Mouse (Mus musculus) liver, adult 2 months (tissue): ENCODE data around the gene Tbc1d5. TPM values are rescaled to one million over a fixed set of nuclear protein-coding genes. Genes with fewer than 3 reads are reported as not detected.

ENCODE experiments used
- DNase-seq: peaks from one replicate; pipeline ENCODE4 v3.0.0-alpha.2; 2011; ENCODE audit warnings: low read depth, low spot score; ENCODE audit errors: extremely low read depth
- H3K27ac ChIP-seq: fragments of 200-500 bp; replicated peaks from 2 replicates; pipeline ENCODE4 v1.5.1; 2012; ENCODE audit warnings: low read depth, mild to moderate bottlenecking, control low read depth, inconsistent platforms, low read length; ENCODE audit not compliant: insufficient read depth
- H3K27me3 ChIP-seq: fragments of 200-500 bp; 2 replicates; pipeline ENCODE4 v1.6.1; 2012; ENCODE audit warnings: mild to moderate bottlenecking, moderate library complexity, low read length, inconsistent platforms; ENCODE audit not compliant: control insufficient read depth, insufficient read depth
- H3K36me3 ChIP-seq: fragments of 200-500 bp; 2 replicates; pipeline ENCODE4 v1.6.1; 2012; ENCODE audit warnings: low read length, inconsistent platforms; ENCODE audit not compliant: control insufficient read depth, insufficient read depth
- H3K4me1 ChIP-seq: fragments of 200-500 bp; 2 replicates; pipeline ENCODE4 v1.6.1; 2011; ENCODE audit warnings: low read length; ENCODE audit not compliant: control insufficient read depth, insufficient read depth
- H3K4me3 ChIP-seq: fragments of 200-500 bp; 2 replicates; pipeline ENCODE4 v1.5.1; 2011; ENCODE audit warnings: low read depth, mild to moderate bottlenecking, control low read depth, low read length, moderate library complexity; ENCODE audit not compliant: insufficient read depth
- H3K79me2 ChIP-seq: fragments of 200-500 bp; 2 replicates; pipeline ENCODE4 v1.6.1; 2012; ENCODE audit warnings: inconsistent platforms, mild to moderate bottlenecking, low read length, moderate library complexity; ENCODE audit not compliant: control insufficient read depth, insufficient read depth
- H3K9ac ChIP-seq: fragments of 200-500 bp; 2 replicates; pipeline ENCODE4 v1.6.1; 2012; ENCODE audit warnings: low read depth, mild to moderate bottlenecking, control low read depth, inconsistent platforms, low read length
- CTCF ChIP-seq: fragments of 200-500 bp; IDR thresholded peaks from 2 replicates; pipeline ENCODE4 v1.5.1; 2011; ENCODE audit warnings: low read depth, low read length, control low read depth
- POLR2A ChIP-seq: fragments of 200-500 bp; IDR thresholded peaks from 2 replicates; pipeline ENCODE4 v1.6.1; 2011; ENCODE audit warnings: low read length, control low read depth; ENCODE audit not compliant: insufficient read depth; ENCODE audit errors: extremely low read depth
- WGBS: fragments of 180-500 bp; shearing (Covaris S2); methylation state at CpG from one replicate; pipeline ENCODE4 v1.1.7; 2018; 5-methylcytosine and 5-hydroxymethylcytosine counted together
- polyA plus RNA-seq: library from polyadenylated mRNA; depleted of rRNA; stranded (reverse); fragments of >200 nt; gene quantifications from 2 replicates; pipeline ENCODE4 v1.2.3, GENCODE M21; 2012
- total RNA-seq: library from RNA; depleted of rRNA; stranded (reverse); fragments of >200 nt; gene quantifications from 2 replicates; pipeline ENCODE4 v1.2.3, GENCODE M21; 2014

The Tbc1d5 gene
- total and polyA plus RNA-seq, 2 experiments: 5.2 to 8.9 TPM

GRCm38 (mm10) chr17:50733390-50733789, 445.8 kb downstream of the Tbc1d5 start:
- no peak overlapping the region for H3K27ac ChIP-seq
- WGBS: 94% methylated on average over 7 of the region's 7 CpGs
- H3K9ac ChIP-seq: no peak overlapping the region
- TF ChIP-seq POLR2A (no peak), CTCF (no peak)
- peaks cover 5% of the 10 kb centered on the region for H3K4me1 ChIP-seq
- no peaks in the 10 kb centered on the region for H3K36me3 ChIP-seq
- no peaks in the 10 kb centered on the region for H3K79me2 ChIP-seq
- no peak overlapping the region for H3K4me3 ChIP-seq
- no peak for DNase-seq
- H3K27me3 ChIP-seq: no peaks in the 10 kb centered on the region

- Histone ChIP-seq H3K27me3 (no peaks in the 10 kb centered on the region), H3K36me3 (no peaks in the 10 kb centered on the region), H3K79me2 (no peaks in the 10 kb centered on the region), H3K27ac (no peak overlapping the region), H3K9ac (no peak overlapping the region), H3K4me3 (no peak overlapping the region), H3K4me1 (peaks cover 6% of the 10 kb centered on the region)
- WGBS: 94% methylated on average over 5 of the region's 5 CpGs
- DNase-seq: no peak
- TF ChIP-seq POLR2A (no peak), CTCF (0 out of 2 replicates have a peak, but pooled peaks have one; percentile 14)
Observed at GRCm38 (mm10) chr17:50731876-50732275, 447.3 kb downstream of the Tbc1d5 start.

GRCm38 (mm10) chr17:50730896-50731295, 448.3 kb downstream of the Tbc1d5 start:
- no peak overlapping the region for H3K4me3 ChIP-seq
- no peaks in the 10 kb centered on the region for H3K36me3 ChIP-seq
- no peak for DNase-seq
- H3K27me3 ChIP-seq: no peaks in the 10 kb centered on the region
- no peak overlapping the region for H3K27ac ChIP-seq
- peaks cover 6% of the 10 kb centered on the region for H3K4me1 ChIP-seq
- H3K79me2 ChIP-seq: no peaks in the 10 kb centered on the region
- WGBS: 88% methylated on average over 2 of the region's 2 CpGs
- no peak overlapping the region for H3K9ac ChIP-seq
- TF ChIP-seq POLR2A (no peak), CTCF (no peak)

GRCm38 (mm10) chr17:50729577-50729976, 449.6 kb downstream of the Tbc1d5 start:
- no peak for DNase-seq
- no peak for TF ChIP-seq POLR2A
- TF ChIP-seq CTCF: no peak
- Histone ChIP-seq H3K79me2 (no peaks in the 10 kb centered on the region), H3K9ac (no peak overlapping the region), H3K4me1 (peaks cover 1% of the 10 kb centered on the region; the same call in 1 of the 2 replicates), H3K27ac (no peak overlapping the region), H3K27me3 (no peaks in the 10 kb centered on the region), H3K4me3 (no peak overlapping the region), H3K36me3 (no peaks in the 10 kb centered on the region)
- 86% methylated on average over 6 of the region's 6 CpGs for WGBS

GRCm38 (mm10) chr17:50729031-50729430, 450.1 kb downstream of the Tbc1d5 start:
- H3K4me1 ChIP-seq: peaks cover 4% of the 10 kb centered on the region
- H3K9ac ChIP-seq: no peak overlapping the region
- H3K4me3 ChIP-seq: no peak overlapping the region
- H3K79me2 ChIP-seq: no peaks in the 10 kb centered on the region
- no peaks in the 10 kb centered on the region for H3K36me3 ChIP-seq
- DNase-seq: no peak
- H3K27me3 ChIP-seq: no peaks in the 10 kb centered on the region
- H3K27ac ChIP-seq: no peak overlapping the region
- TF ChIP-seq POLR2A (no peak), CTCF (no peak)
- 85% methylated on average over 2 of the region's 2 CpGs for WGBS

- no peak overlapping the region for H3K9ac ChIP-seq
- DNase-seq: no peak
- H3K27me3 ChIP-seq: no peaks in the 10 kb centered on the region
- no peak for TF ChIP-seq CTCF
- TF ChIP-seq POLR2A: no peak
- peaks cover 4% of the 10 kb centered on the region for H3K4me1 ChIP-seq
- no peaks in the 10 kb centered on the region for H3K79me2 ChIP-seq
- H3K27ac ChIP-seq: no peak overlapping the region
- WGBS: 91% methylated on average over 2 of the region's 2 CpGs
- no peaks in the 10 kb centered on the region for H3K36me3 ChIP-seq
- no peak overlapping the region for H3K4me3 ChIP-seq
Observed at GRCm38 (mm10) chr17:50726265-50726664, 452.9 kb downstream of the Tbc1d5 start.
